Mouse (Mus musculus) stomach, embryonic 14.5 days (tissue): ENCODE measurements around the gene Senp2. TPM values are rescaled to one million over a fixed set of nuclear protein-coding genes. Genes with fewer than 3 reads are reported as not detected.

ENCODE experiments used
- ATAC-seq: fragments of 200-750 bp; cut with Nextera tagmentation; 2 replicates; pipeline ENCODE4 v1.8.0; 2017; ENCODE audit warnings: low read depth, moderate TSS enrichment; ENCODE audit not compliant: insufficient number of reproducible peaks, insufficient read depth, low FRiP score
- H3K27ac ChIP-seq: fragments of 300-500 bp; sonication (generic); 2 replicates; pipeline ENCODE4 v1.5.1; 2014; ENCODE audit warnings: mild to moderate bottlenecking, low read length, moderate library complexity, mixed read lengths
- H3K27me3 ChIP-seq: fragments of 300-500 bp; sonication (generic); 2 replicates; pipeline ENCODE4 v1.6.1; 2014; ENCODE audit warnings: low read length, control low read depth, mixed read lengths; ENCODE audit not compliant: control insufficient read depth, insufficient read depth
- H3K36me3 ChIP-seq: fragments of 300-500 bp; sonication (generic); 2 replicates; pipeline ENCODE4 v1.6.1; 2014; ENCODE audit warnings: mild to moderate bottlenecking, control low read depth, low read length, moderate library complexity, mixed read lengths; ENCODE audit not compliant: control insufficient read depth, insufficient read depth
- H3K4me1 ChIP-seq: fragments of 300-500 bp; sonication (generic); 2 replicates; pipeline ENCODE4 v1.6.1; 2014; ENCODE audit warnings: low read length, control low read depth, mixed read lengths; ENCODE audit not compliant: control insufficient read depth, insufficient read depth
- H3K4me2 ChIP-seq: fragments of 300-500 bp; sonication (generic); replicated peaks from 2 replicates; pipeline ENCODE4 v1.6.1; 2014; ENCODE audit warnings: low read depth, low read length, control low read depth
- H3K4me3 ChIP-seq: fragments of 300-500 bp; sonication (generic); 2 replicates; pipeline ENCODE4 v1.5.1; 2014; ENCODE audit warnings: low read depth, low read length, control low read depth
- H3K9ac ChIP-seq: fragments of 300-500 bp; sonication (generic); replicated peaks from 2 replicates; pipeline ENCODE4 v1.6.1; 2014; ENCODE audit warnings: low read depth, mild to moderate bottlenecking, control low read depth, low read length, moderate library complexity, mixed read lengths
- H3K9me3 ChIP-seq: fragments of 300-500 bp; sonication (generic); 2 replicates; pipeline ENCODE4 v1.6.1; 2016; ENCODE audit warnings: low read depth, low read length, control low read depth; ENCODE audit not compliant: control insufficient read depth
- WGBS: fragments of 180-500 bp; shearing (Covaris S2); extraction: QIAGEN DNeasy Blood & Tissue Kit; methylation state at CpG from one replicate; pipeline ENCODE4 v1.1.7; 2014; 5-methylcytosine and 5-hydroxymethylcytosine counted together
- polyA plus RNA-seq: library from polyadenylated mRNA; unstranded; fragments of >200 nt; fragmentation: Nextera tagmentation; extraction: Ambion mirVana; gene quantifications from 2 replicates; pipeline ENCODE4 v1.2.1, GENCODE M21; 2014

Gene Senp2
- polyA plus RNA-seq, 1 experiment from 2014 or later: 56.1 TPM

- no peak overlapping the region for H3K27ac ChIP-seq
- ATAC-seq: no peak
- WGBS: 81% methylated on average over 12 of the region's 12 CpGs
These were observed 70.9 kb downstream of the Senp2 start for GRCm38 (mm10) chr16:22080125-22080710.

GRCm38 (mm10) chr16:22085411-22085810, 76.1 kb downstream of the Senp2 start:
- H3K27ac ChIP-seq: no peak overlapping the region
- H3K4me1 ChIP-seq: no peaks in the 10 kb centered on the region
- H3K9ac ChIP-seq: no peak overlapping the region
- no peak for ATAC-seq
- H3K4me2 ChIP-seq: no peak overlapping the region
- H3K9me3 ChIP-seq: no peaks in the 10 kb centered on the region
- H3K36me3 ChIP-seq: peaks cover 49% of the 10 kb centered on the region; the same call in 1 of the 2 replicates
- no peak overlapping the region for H3K4me3 ChIP-seq
- H3K27me3 ChIP-seq: no peaks in the 10 kb centered on the region
- 91% methylated on average over 4 of the region's 4 CpGs for WGBS

More at GRCm38 (mm10) chr16:22080125-22080710, 70.9 kb downstream of the Senp2 start:
- Histone ChIP-seq H3K4me2 (no peak overlapping the region), H3K4me3 (no peak overlapping the region), H3K27me3 (no peaks in the 10 kb centered on the region), H3K4me1 (no peaks in the 10 kb centered on the region), H3K9me3 (no peaks in the 10 kb centered on the region), H3K36me3 (peaks cover 69% of the 10 kb centered on the region), H3K9ac (no peak overlapping the region)

GRCm38 (mm10) chr16:22091255-22091783, 82.0 kb downstream of the Senp2 start:
- Histone ChIP-seq H3K4me1 (no peaks in the 10 kb centered on the region), H3K9ac (no peak overlapping the region), H3K4me2 (no peak overlapping the region), H3K9me3 (no peaks in the 10 kb centered on the region), H3K4me3 (no peak overlapping the region), H3K36me3 (peaks cover 17% of the 10 kb centered on the region; the same call in 1 of the 2 replicates), H3K27me3 (no peaks in the 10 kb centered on the region), H3K27ac (no peak overlapping the region)
- ATAC-seq: no peak
- WGBS: 63% methylated on average over 3 of the region's 3 CpGs

- H3K4me3 ChIP-seq: no peak overlapping the region
- no peaks in the 10 kb centered on the region for H3K9me3 ChIP-seq
- no peaks in the 10 kb centered on the region for H3K36me3 ChIP-seq
- H3K4me1 ChIP-seq: no peaks in the 10 kb centered on the region
- no peak overlapping the region for H3K4me2 ChIP-seq
- no peak overlapping the region for H3K27ac ChIP-seq
- H3K27me3 ChIP-seq: no peaks in the 10 kb centered on the region
- no peak overlapping the region for H3K9ac ChIP-seq
- WGBS: 84% methylated on average over 1 of the region's 1 CpGs
- ATAC-seq: no peak
These were observed 86.5 kb downstream of the Senp2 start for GRCm38 (mm10) chr16:22095751-22096150.

GRCm38 (mm10) chr16:22097659-22098058, 88.4 kb downstream of the Senp2 start:
- Histone ChIP-seq H3K4me3 (no peak overlapping the region), H3K4me1 (no peaks in the 10 kb centered on the region), H3K9ac (no peak overlapping the region), H3K9me3 (no peaks in the 10 kb centered on the region), H3K27me3 (no peaks in the 10 kb centered on the region), H3K4me2 (no peak overlapping the region), H3K27ac (no peak overlapping the region), H3K36me3 (no peaks in the 10 kb centered on the region)
- ATAC-seq: no peak
- WGBS: 54% methylated on average over 7 of the region's 7 CpGs

Other genes starting within 250 kb of the Senp2 start
- 2.9 and 4.0 TPM in 2 replicates for gene Ehhadh, start 221.7 kb upstream of the Senp2 start, polyA plus RNA-seq
- gene Map3k13, start 215.1 kb upstream of the Senp2 start, polyA plus RNA-seq: 0.98 and 1.3 TPM in 2 replicates
- gene Tmem41a, start 61.9 kb upstream of the Senp2 start, polyA plus RNA-seq: 31.1 and 36.2 TPM in 2 replicates
- gene Liph, start 13.8 kb upstream of the Senp2 start, polyA plus RNA-seq: 4.6 and 6.1 TPM in 2 replicates
- 138 and 146 TPM in 2 replicates for gene Igf2bp2, start 153.8 kb downstream of the Senp2 start, polyA plus RNA-seq